Mouse (Mus musculus) kidney, adult 2 months (tissue): ENCODE results near the gene Pde3a. TPM values are rescaled to one million over a fixed set of nuclear protein-coding genes. Genes with fewer than 3 reads are reported as not detected.

Experiments
- DNase-seq: peaks from one replicate; pipeline ENCODE4 v3.0.0; 2021
- H3K27ac ChIP-seq: fragments of 200-500 bp; 2 replicates; pipeline ENCODE4 v1.5.1; 2012; ENCODE audit warnings: low read depth, low read length, control low read depth, inconsistent platforms; ENCODE audit not compliant: insufficient read depth
- H3K27me3 ChIP-seq: fragments of 200-500 bp; replicated peaks from 2 replicates; pipeline ENCODE4 v1.6.1; 2012; ENCODE audit warnings: mild to moderate bottlenecking, moderate library complexity, low read length, inconsistent platforms; ENCODE audit not compliant: control insufficient read depth, insufficient read depth
- H3K36me3 ChIP-seq: fragments of 200-500 bp; 2 replicates; pipeline ENCODE4 v1.6.1; 2012; ENCODE audit warnings: mild to moderate bottlenecking, moderate library complexity, low read length, inconsistent platforms; ENCODE audit not compliant: control insufficient read depth, insufficient read depth
- H3K4me1 ChIP-seq: fragments of 200-500 bp; 2 replicates; pipeline ENCODE4 v1.6.1; 2011; ENCODE audit warnings: low read length; ENCODE audit not compliant: control insufficient read depth, insufficient read depth
- H3K4me3 ChIP-seq: fragments of 200-500 bp; 2 replicates; pipeline ENCODE4 v1.5.1; 2011; ENCODE audit warnings: mild to moderate bottlenecking, low read depth, low read length, control low read depth; ENCODE audit not compliant: insufficient read depth
- CTCF ChIP-seq: fragments of 200-500 bp; conservative IDR thresholded peaks from 2 replicates; pipeline ENCODE4 v1.5.1; 2011; ENCODE audit warnings: low read depth, mild to moderate bottlenecking, control low read depth, low read length, moderate library complexity, mixed read lengths; ENCODE audit not compliant: insufficient read depth, insufficient read length
- POLR2A ChIP-seq: fragments of 200-500 bp; IDR thresholded peaks from one replicate; pipeline ENCODE4 v1.6.1; 2011; ENCODE audit warnings: low read depth, low read length, control low read depth
- WGBS: fragments of 180-500 bp; shearing (Covaris S2); methylation state at CpG from one replicate; pipeline ENCODE4 v1.1.7; 2018; 5-methylcytosine and 5-hydroxymethylcytosine counted together
- polyA plus RNA-seq: library from polyadenylated mRNA; depleted of rRNA; stranded (reverse); fragments of >200 nt; gene quantifications from 2 replicates; pipeline ENCODE4 v1.2.3, GENCODE M21; 2012

Gene Pde3a
- polyA plus RNA-seq, 1 experiment: 4.1 TPM

DNA sequence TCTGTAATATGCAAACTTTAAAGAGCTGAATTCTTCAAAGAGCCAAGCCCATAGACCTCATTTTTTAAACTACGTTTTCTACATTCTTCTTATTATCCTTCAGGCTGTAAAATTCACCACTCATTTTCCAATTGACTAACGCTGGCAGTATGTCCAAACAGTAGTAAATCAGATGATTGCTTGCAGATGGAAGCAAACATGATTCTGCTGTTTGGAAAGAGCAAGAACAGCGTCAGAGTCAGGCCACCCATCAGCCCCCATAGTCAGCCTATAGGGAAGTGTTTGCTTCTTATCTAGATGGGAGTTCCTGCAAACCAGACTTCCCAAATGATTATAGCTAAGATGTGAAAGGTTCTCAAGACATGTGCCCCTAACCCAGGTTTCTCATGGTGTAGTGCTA is 288.2 kb downstream of the Pde3a start:
- TF ChIP-seq POLR2A: no peak
- TF ChIP-seq CTCF: no peak
- no peak for DNase-seq
- H3K4me1 ChIP-seq: no peaks in the 10 kb centered on the region

DNA sequence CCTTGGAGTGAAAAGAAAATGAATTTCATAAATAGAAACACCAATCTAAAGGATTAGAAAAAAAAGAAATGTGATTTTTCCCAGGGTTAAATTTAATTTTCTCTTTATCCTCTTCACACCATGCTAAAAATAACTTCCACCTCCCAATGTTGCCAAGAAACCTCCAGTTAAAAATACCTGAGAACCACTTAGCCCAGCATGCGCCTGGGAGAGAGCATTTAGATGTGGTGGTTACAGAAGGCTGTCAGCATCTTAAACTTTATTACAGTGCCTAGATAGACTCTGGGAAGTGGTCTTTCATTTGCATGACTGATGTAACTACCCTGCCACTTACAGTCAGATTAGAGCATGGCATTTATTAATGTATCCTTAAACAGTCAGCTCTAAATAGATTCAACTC is 292.1 kb downstream of the Pde3a start:
- Histone ChIP-seq H3K27me3 (no peaks in the 10 kb centered on the region), H3K4me3 (no peak overlapping the region), H3K4me1 (no peaks in the 10 kb centered on the region), H3K36me3 (no peaks in the 10 kb centered on the region), H3K27ac (no peak overlapping the region)
- WGBS: 69% methylated on average over 1 of the region's 1 CpGs
- no peak for TF ChIP-seq CTCF
- TF ChIP-seq POLR2A: no peak
- DNase-seq: no peak

More for the DNA sequence above, 288.2 kb downstream of the Pde3a start:
- no peaks in the 10 kb centered on the region for H3K36me3 ChIP-seq
- no peaks in the 10 kb centered on the region for H3K27me3 ChIP-seq
- no peak overlapping the region for H3K4me3 ChIP-seq
- WGBS: 34% methylated on average over 3 of the region's 3 CpGs
- no peak overlapping the region for H3K27ac ChIP-seq

- DNase-seq: no peak
- Histone ChIP-seq H3K27me3 (no peaks in the 10 kb centered on the region), H3K36me3 (no peaks in the 10 kb centered on the region), H3K4me3 (no peak overlapping the region), H3K27ac (no peak overlapping the region), H3K4me1 (no peaks in the 10 kb centered on the region)
- no peak for TF ChIP-seq POLR2A
- WGBS: 42% methylated on average over 7 of the region's 7 CpGs
Observed at GRCm38 (mm10) chr6:141543344-141543743, 294.3 kb downstream of the Pde3a start.
